ENCODE assay signal across 20 mouse cellular contexts in genomic region chr1:182378876-182379275, GRCm38 (mm10). TPM values are rescaled to one million over a fixed set of nuclear protein-coding genes. Genes with fewer than 3 reads are reported as not detected.
DNase-seq lines count a peak whose midpoint lies in the region; ATAC-seq lines count a peak whose summit lies in the region.
"Had no signal": no experiment of that assay in that cellular context is flagged by ENCODE, and none has a peak within 500 bp of the region (broad histone marks: within the 10 kb centered on the region; RNA-seq: fewer than 3 reads in every experiment).

No protein-coding gene starts in this region.

- intact Hi-C loops in left cerebral cortex, postnatal 25 days (cut with DNase I) = no loop called here

- DNase-seq in cerebellum, adult 9-10 months = peak; percentile 15
- DNase-seq in frontal cortex, postnatal 10 days (ENCODE audit: low spot score in 2 of 2) = no peak
- DNase-seq in left cerebral cortex, postnatal 25 days (ENCODE audit: low spot score in 2 of 2) = peak; percentile 4 to 28
- DNase-seq in left cerebral cortex, adult 8-10 months (ENCODE audit: low spot score in 2 of 2) = no peak
- DNase-seq in brain, adult 2 months (ENCODE audit: low read depth, low spot score) = peak; percentile 53
- DNase-seq: adrenal gland, adult 8-10 months; adrenal gland, postnatal 14 days; adrenal gland, postnatal 36 days; B cell, adult 2 months; cerebellum, adult 11-12 months; cerebellum, adult 9-11 months; cerebellum, postnatal 36 days; embryo, embryonic 11 days had no signal

- ATAC-seq in cerebellum, adult (ENCODE audit: insufficient number of reproducible peaks, low FRiP score, low TSS enrichment) = no peak
- 0 out of 2 replicates have a peak, but pooled peaks have one; percentile 45 for ATAC-seq in frontal cortex, adult (ENCODE audit: low TSS enrichment)
- ATAC-seq: activated CD4-positive, CD25-positive, alpha-beta regulatory T cell, adult 4 months; CD4-positive, CD25-positive, alpha-beta regulatory T cell, adult 4 months; forebrain, embryonic 13.5 days; forebrain, embryonic 15.5 days; Patski had no signal

RNA-seq across cellular contexts. Expression of gene Trp53bp2, which starts 30.1 kb away (rescaled TPM):
- 10 to 100 TPM; 19.2 to 20.4 TPM for total RNA-seq in left cerebral cortex, postnatal 25 days (2021)
- total RNA-seq in left cerebral cortex, adult 8-10 months (2022) = 10 to 100 TPM; 23.8 to 34.0 (median 26.8) TPM

RNA-seq across cellular contexts. Expression of gene Fbxo28, which starts 37.4 kb away (rescaled TPM):
- 10 to 100 TPM; 51.2 to 52.5 TPM for total RNA-seq in left cerebral cortex, postnatal 25 days (2021)
- 10 to 100 TPM; 45.3 to 49.9 (median 48.9) TPM for total RNA-seq in left cerebral cortex, adult 8-10 months (2022)

Comparison
In these comparisons a context has a peak if more than half of its experiments do, and no peak if none do; other contexts are left out.
1. DNase-seq: peak in cerebellum, adult 9-10 months (single experiment), left cerebral cortex, postnatal 25 days (2 of 2) and brain, adult 2 months (single experiment); none in frontal cortex, postnatal 10 days (0 of 2) and left cerebral cortex, adult 8-10 months (0 of 2).